Mouse (Mus musculus): ENCODE data around the gene Tex264. TPM values are rescaled to one million over a fixed set of nuclear protein-coding genes. Genes with fewer than 3 reads are reported as not detected.
"Not testable (repeated sequence)": the region's sequence is repeated elsewhere in the genome, so short reads cannot be mapped to it uniquely, and the experiment has no call there.

Tex264 gene
- polyA plus RNA-seq, 1 experiment from 2014 or later: 26.4 TPM

DNA sequence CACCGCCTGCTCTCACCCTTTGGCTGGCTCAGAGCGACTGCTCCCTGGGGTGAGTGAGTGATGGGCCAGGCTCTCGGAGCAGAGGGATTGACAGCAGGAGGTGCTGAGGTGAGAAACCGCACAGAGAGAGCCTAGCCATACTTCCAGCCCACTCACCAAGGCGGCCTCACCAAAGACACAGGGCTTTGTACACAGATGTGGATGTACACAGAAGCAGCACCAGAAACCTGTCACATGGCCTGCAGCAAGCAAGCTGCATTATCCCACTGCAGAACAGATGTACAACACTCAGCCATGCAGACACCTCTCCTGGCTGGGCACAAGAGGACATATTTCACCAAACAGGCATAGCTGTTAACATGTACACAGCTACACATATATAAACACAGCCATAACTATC is 28.1 kb downstream of the Tex264 start:
- H3K27ac ChIP-seq (replicated peaks): 0 out of 2 replicates have a peak overlapping the region, but pooled peaks have one; percentile 49
- H3K4me1 ChIP-seq: peaks cover 72% of the 10 kb centered on the region
- H3K36me3 ChIP-seq: peaks cover 34% of the 10 kb centered on the region
- no peak overlapping the region for H3K4me3 ChIP-seq
- WGBS: 37% methylated on average over 5 of the region's 5 CpGs
- DNase-seq (ENCODE audit: low spot score): no peak
- peaks cover 37% of the 10 kb centered on the region for H3K27me3 ChIP-seq (ENCODE audit: low read depth, poor library complexity, severe bottlenecking)
- H3K9me3 ChIP-seq (replicated peaks): no peaks in the 10 kb centered on the region

DNA sequence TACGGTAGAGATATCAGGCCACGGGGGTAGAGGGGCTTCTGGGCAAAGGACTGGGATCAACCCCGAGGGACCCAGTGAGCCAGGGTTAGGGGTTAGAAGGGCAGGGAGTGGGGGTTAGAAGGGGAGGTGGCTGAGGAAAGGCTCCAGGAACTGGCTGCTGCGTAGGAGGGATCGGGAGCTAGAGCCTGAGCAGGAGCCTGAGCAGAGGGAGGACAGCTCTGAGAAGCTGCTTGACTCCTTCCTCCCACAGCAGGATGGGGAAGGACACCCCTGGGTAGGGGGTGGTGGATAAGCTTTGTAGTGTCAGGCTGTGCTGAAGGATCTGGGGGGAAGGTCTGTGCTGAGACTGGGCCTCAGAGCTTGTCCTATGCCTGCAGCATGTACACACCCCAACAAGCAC is 28.9 kb downstream of the Tex264 start:
- Histone ChIP-seq H3K4me3 (0 out of 2 replicates have a peak overlapping the region, but pooled peaks have one; percentile 59), H3K4me1 (peaks cover 72% of the 10 kb centered on the region), H3K27me3 (ENCODE audit: low read depth, poor library complexity, severe bottlenecking) (peaks cover 37% of the 10 kb centered on the region), H3K27ac (replicated peaks) (peak overlapping the region; percentile 49; the same call in 1 of the 2 replicates), H3K36me3 (peaks cover 26% of the 10 kb centered on the region), H3K9me3 (replicated peaks) (no peaks in the 10 kb centered on the region)
- peak; percentile 37 for DNase-seq (ENCODE audit: low spot score)
- WGBS: 29% methylated on average over 5 of the region's 5 CpGs

DNA sequence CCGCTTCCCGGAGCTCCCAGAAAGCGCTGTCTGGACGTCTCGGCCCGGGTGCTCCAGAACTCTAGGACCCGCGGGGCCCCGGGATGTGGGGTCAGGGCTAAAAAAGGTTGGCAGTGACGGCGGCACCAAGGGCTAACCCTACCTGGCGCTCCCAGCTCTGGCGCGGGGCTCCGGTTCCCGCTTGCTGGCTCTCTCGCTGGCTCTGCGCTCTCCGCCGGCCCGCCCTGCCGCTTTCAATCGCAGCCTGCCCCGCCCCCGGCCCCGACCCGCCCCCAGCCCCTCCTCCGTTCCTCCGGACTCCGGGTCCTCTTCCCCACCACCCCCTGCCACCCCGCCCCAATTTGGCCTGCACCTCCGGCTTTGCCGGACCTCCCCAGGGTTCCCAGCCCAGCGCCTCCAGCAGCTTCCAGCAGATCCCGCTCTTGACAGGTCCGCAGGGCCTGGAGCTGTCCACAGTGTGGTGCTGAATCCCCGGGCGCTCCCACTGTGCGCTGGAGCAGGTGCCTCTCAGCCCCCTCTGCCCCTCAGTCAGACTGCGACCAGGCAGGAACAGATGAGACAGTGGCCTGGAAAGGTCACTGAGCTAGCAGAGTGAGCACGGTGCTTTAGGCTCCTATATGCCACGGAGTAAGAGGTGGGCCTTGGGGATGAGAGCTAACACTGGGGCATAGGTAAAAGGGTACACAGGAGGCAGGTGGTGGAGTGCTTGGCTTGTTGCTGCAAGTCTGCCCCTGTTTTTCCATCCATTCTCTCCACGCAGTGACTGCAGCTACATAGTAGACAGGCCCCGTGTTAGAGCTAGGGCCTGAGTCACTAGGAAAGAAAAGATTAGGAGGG is 29.6 kb downstream of the Tex264 start, which contains the start of gene Grm2:
Gene Grm2, minus strand, starts transcription at position 199 of the 837 bp plus-strand sequence.
- Histone ChIP-seq H3K36me3 (peaks cover 20% of the 10 kb centered on the region), H3K4me3 (peak within 1 kb of the TSS; percentile 59), H3K27me3 (ENCODE audit: low read depth, poor library complexity, severe bottlenecking) (peaks cover 37% of the 10 kb centered on the region), H3K4me1 (peaks cover 68% of the 10 kb centered on the region), H3K9me3 (replicated peaks) (no peaks in the 10 kb centered on the region), H3K27ac (replicated peaks) (peak within 1 kb of the TSS; percentile 69)
- WGBS: 1% methylated on average over 44 of the region's 44 CpGs
- DNase-seq (ENCODE audit: low spot score): peak; percentile 85

DNA sequence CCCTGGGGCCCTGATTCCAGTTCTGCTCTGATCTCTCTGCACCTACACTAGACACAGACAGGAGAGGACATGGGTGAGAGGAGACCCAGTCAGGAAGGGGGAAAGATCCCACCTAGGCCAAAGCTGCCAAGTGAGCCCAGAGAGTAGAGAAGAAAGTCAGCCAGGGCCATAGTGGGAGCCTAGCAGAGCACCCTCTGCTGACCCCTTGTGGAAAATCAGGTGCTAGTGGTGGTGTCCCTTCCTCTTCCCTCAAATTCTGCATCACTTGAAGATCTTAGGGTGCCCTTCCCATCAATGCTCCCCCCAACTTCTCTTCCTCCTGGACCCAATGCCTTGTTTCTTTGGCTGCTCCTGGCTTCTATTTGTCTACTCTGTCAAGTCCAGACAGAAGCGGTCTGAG is 33.0 kb downstream of the Tex264 start:
- H3K4me3 ChIP-seq: no peak overlapping the region
- H3K36me3 ChIP-seq: 0 out of 2 replicates have a peak, but pooled peaks cover 1% of the 10 kb centered on the region
- WGBS: 70% methylated on average over 1 of the region's 1 CpGs
- H3K27ac ChIP-seq (replicated peaks): no peak overlapping the region
- peaks cover 37% of the 10 kb centered on the region for H3K27me3 ChIP-seq (ENCODE audit: low read depth, poor library complexity, severe bottlenecking)
- H3K4me1 ChIP-seq: peaks cover 34% of the 10 kb centered on the region
- no peaks in the 10 kb centered on the region for H3K9me3 ChIP-seq (replicated peaks)
- DNase-seq (ENCODE audit: low spot score): no peak

DNA sequence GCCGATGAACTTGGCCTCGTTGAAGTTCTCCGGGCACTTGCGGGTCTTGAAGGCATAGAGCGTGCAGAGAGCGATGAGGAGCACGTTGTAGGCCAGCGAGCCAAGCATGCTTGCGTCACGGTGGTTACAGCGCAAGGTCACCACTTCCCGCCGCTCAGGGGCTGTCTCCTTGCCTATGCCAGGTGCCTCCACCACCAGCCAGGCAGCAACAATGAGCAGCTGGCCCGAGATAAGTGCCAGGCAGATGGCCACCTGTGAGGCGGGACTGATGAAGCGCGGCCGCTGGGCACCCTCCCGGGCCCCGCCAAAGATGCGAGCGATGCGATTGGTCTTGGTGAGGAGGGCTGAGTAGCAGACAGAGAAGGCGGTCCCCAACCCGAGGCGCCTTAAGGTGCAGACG is 38.5 kb downstream of the Tex264 start:
- WGBS: 72% methylated on average over 27 of the region's 27 CpGs
- DNase-seq (ENCODE audit: low spot score): no peak

DNA sequence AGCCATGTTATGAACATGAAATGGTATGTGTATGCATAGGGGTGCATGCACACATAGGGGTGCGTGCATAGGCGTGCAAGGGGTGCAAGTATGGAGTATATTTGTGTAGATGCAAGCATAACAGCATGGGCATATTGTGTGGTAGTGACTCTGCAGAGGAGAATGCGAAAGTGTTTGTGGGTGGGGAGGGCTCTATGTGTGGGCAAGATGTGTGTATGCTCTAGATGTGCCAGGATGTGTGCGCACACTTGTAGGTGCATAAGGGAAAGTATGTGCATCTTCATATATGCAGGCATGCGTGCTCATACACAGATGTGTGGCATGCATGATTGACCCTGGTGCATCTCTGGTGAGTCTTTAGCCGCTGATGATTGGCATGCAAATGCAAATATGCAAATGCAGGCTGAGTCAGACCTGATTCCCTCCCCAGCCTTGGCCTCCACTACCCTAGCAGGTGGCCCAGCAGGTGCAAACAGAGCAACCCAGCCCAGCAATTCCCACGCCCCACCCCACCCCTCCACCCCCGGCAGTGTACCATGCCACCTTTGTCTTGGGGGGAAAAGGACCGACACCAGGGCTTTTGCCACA is 39.9 kb downstream of the Tex264 start:
- Histone ChIP-seq H3K27me3 (ENCODE audit: low read depth, poor library complexity, severe bottlenecking) (no peaks in the 10 kb centered on the region; the same call in 1 of the 2 replicates), H3K36me3 (peaks cover 10% of the 10 kb centered on the region; the same call in 1 of the 2 replicates), H3K27ac (replicated peaks) (no peak overlapping the region), H3K4me1 (peaks cover 7% of the 10 kb centered on the region), H3K4me3 (no peak overlapping the region), H3K9me3 (replicated peaks) (no peaks in the 10 kb centered on the region)
- DNase-seq (ENCODE audit: low spot score): no peak
- WGBS: 89% methylated on average over 9 of the region's 9 CpGs

More for the DNA sequence above, 38.5 kb downstream of the Tex264 start:
- Histone ChIP-seq H3K9me3 (replicated peaks) (no peaks in the 10 kb centered on the region), H3K27ac (replicated peaks) (no peak overlapping the region), H3K27me3 (ENCODE audit: low read depth, poor library complexity, severe bottlenecking) (no peaks in the 10 kb centered on the region; the same call in 1 of the 2 replicates), H3K4me1 (no peaks in the 10 kb centered on the region), H3K4me3 (no peak overlapping the region), H3K36me3 (peaks cover 10% of the 10 kb centered on the region; the same call in 1 of the 2 replicates)

DNA sequence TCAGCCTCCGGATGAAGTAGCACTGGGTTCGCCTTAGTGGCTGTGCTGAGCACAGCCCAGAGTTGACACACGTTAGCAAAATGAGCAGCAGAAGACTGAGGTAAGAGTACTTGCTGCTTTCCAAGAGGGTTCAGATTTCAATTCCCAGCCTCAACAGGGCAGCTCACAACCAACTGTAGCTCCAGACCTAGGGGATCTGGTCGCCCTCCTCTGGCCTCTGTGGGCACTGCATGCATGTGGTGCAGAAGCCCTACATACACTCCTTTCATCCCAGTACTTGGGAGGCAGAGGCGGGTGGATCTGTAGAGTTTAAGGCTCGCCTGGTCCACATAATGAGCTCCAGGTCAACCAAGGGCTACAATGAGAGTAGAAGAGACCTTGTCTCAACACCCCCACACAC is 41.9 kb downstream of the Tex264 start:
- no peak for DNase-seq (ENCODE audit: low spot score)
- H3K4me1 ChIP-seq: peaks cover 7% of the 10 kb centered on the region
- H3K27me3 ChIP-seq (ENCODE audit: low read depth, poor library complexity, severe bottlenecking): no peaks in the 10 kb centered on the region; the same call in 1 of the 2 replicates
- H3K36me3 ChIP-seq: peaks cover 10% of the 10 kb centered on the region; the same call in 1 of the 2 replicates
- WGBS: 80% methylated on average over 6 of the region's 6 CpGs
- H3K9me3 ChIP-seq (replicated peaks): no peaks in the 10 kb centered on the region
- H3K4me3 ChIP-seq: no peak overlapping the region
- H3K27ac ChIP-seq (replicated peaks): no peak overlapping the region

DNA sequence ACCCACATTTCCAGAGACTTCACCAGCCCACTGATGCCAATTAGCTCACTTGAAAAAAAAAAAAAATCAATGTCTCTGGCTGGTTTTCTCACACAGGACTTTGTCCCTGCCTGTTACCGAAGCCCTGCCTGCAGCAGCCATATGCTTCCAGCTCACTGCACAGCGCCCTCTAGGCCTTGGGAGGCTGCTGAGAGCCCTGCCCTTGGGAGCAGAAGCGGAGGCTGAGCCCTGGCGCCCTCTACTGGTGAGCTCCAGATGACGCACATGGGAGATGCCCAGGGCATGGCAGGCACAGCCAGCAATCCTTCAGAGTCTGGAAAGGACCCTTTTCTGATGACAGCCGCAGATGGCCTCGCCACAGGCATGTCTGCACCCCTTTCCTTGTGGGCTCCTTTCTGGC is 42.6 kb downstream of the Tex264 start:
- WGBS: 29% methylated on average over 7 of the region's 7 CpGs
- H3K9me3 ChIP-seq (replicated peaks): no peaks in the 10 kb centered on the region
- H3K4me3 ChIP-seq: no peak overlapping the region
- H3K36me3 ChIP-seq: peaks cover 10% of the 10 kb centered on the region; the same call in 1 of the 2 replicates
- H3K27ac ChIP-seq (replicated peaks): no peak overlapping the region
- peaks cover 7% of the 10 kb centered on the region for H3K4me1 ChIP-seq
- DNase-seq (ENCODE audit: low spot score): peak; percentile 82
- H3K27me3 ChIP-seq (ENCODE audit: low read depth, poor library complexity, severe bottlenecking): no peaks in the 10 kb centered on the region; the same call in 1 of the 2 replicates

DNA sequence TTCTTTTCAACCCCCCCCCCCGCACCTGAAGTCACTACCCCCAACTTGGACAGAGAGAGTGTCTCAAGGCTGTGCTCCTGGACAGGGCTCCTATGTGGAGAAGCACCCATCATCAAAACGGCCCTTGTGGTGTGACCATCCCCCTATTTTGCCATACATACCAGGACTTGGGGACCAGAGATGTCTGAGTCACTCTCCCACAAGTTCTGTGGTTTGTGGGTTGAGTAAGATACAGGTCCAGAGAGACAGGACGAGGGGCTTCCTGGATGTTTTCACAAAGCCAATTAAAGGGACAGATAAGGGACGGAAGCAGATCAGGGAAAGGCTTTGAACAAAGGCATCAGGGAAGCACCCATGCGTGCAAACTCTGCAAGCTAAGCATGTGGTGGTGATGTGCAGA is 44.4 kb downstream of the Tex264 start:
- Histone ChIP-seq H3K36me3 (0 out of 2 replicates have a peak, but pooled peaks cover 3% of the 10 kb centered on the region), H3K27me3 (ENCODE audit: low read depth, poor library complexity, severe bottlenecking) (no peaks in the 10 kb centered on the region), H3K4me3 (no peak overlapping the region), H3K27ac (replicated peaks) (no peak overlapping the region), H3K9me3 (replicated peaks) (no peaks in the 10 kb centered on the region), H3K4me1 (peaks cover 7% of the 10 kb centered on the region)
- WGBS: 49% methylated on average over 5 of the region's 5 CpGs
- DNase-seq (ENCODE audit: low spot score): no peak

DNA sequence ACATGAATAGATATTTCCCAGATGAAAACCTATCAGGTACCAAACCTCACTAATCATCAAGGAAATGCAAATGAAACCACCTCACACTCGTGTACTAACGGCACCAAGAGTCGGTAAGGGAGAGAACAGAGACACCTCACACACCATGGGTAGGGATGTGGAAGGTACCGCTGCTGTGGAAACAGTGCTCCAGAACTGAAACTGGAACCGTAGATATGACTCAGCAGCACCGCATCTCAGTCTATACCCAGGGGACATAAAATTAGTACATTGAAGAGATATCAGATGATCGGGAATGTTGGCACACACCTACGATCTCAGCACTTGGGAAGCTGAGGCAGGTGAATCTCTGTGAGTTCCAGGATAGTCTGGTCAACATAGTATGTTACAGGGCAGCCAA is 47.6 kb downstream of the Tex264 start:
- Histone ChIP-seq H3K27ac (replicated peaks) (no peak overlapping the region), H3K4me3 (no peak overlapping the region), H3K4me1 (peaks cover 7% of the 10 kb centered on the region), H3K27me3 (ENCODE audit: low read depth, poor library complexity, severe bottlenecking) (no peaks in the 10 kb centered on the region), H3K36me3 (no peaks in the 10 kb centered on the region), H3K9me3 (replicated peaks) (no peaks in the 10 kb centered on the region)
- WGBS: 93% methylated on average over 8 of the region's 8 CpGs
- DNase-seq (ENCODE audit: low spot score): no peak

DNA sequence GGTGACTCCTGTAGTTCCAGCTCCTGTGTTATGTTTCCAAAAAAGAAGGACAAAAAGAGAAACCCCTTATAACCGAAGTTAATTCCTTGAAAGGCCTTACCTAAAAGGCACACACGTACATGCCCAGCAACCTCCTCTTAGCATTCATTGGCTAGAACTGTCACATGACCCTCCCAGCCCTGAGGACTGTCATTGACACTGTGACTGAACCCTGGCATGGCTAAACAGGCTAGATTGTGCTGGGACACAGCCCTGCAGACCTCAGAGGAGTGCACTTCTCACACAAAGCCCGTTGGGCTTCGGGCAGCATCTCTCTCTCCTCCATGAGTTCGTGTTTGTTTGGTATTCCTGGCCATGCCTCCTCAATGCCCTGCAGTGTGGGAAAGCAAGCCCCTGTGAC is 53.5 kb downstream of the Tex264 start:
- Histone ChIP-seq H3K4me1 (no peaks in the 10 kb centered on the region), H3K36me3 (no peaks in the 10 kb centered on the region), H3K27me3 (ENCODE audit: low read depth, poor library complexity, severe bottlenecking) (no peaks in the 10 kb centered on the region), H3K4me3 (no peak overlapping the region), H3K9me3 (replicated peaks) (no peaks in the 10 kb centered on the region), H3K27ac (replicated peaks) (no peak overlapping the region)
- no peak for DNase-seq (ENCODE audit: low spot score)
- 77% methylated on average over 5 of the region's 5 CpGs for WGBS

DNA sequence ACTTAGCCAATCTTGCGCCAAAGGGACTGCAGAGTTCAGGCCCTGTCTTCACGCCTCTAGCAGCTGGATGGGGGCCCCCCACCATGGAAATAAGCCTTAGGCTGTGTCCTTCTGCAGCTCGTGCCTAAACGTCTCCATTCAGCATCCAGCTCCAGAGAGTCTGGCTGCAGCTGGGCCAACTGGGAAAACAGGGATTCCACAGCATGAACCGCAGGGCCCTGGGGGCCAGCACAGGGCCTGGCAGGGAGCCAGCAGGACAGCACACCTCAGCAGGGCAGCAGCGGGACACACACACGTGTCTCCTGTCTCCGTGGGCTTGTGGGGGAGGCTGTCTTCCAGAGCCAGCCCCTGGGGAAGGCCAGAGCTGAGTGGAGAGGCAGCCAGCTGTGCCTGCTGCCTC is 57.9 kb downstream of the Tex264 start:
- not testable (repeated sequence) for H3K27me3 ChIP-seq (ENCODE audit: low read depth, poor library complexity, severe bottlenecking); DNase-seq (ENCODE audit: low spot score); H3K4me3 ChIP-seq; H3K36me3 ChIP-seq; H3K9me3 ChIP-seq (replicated peaks); H3K4me1 ChIP-seq; H3K27ac ChIP-seq (replicated peaks)
- WGBS: 33% methylated on average over 8 of the region's 8 CpGs

DNA sequence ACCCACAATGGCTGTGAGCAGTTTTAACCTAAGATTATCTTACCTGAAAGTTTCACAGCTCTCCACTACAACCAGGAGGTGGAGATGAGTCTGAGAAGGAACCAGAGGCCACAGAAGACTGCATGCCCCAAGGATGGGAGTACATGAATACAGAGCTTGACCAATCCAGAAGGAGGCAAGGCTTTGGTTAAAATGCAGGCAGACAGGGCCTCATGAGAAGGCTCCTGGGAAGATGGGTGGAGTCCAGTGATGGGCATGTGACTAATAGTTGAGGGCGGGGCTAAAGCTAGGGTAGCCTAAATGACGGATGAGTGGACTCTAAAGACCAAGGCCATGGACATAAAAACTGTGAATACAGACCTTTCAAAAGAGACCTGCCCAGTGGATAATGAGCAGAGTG is 59.4 kb downstream of the Tex264 start, which contains the start of gene Iqcf6:
Gene Iqcf6, plus strand, starts transcription at position 301 of the 400 bp plus-strand sequence.
- 80% methylated on average over 2 of the region's 2 CpGs for WGBS
- DNase-seq (ENCODE audit: low spot score): no peak
- Histone ChIP-seq H3K4me1 (no peaks in the 10 kb centered on the region), H3K4me3 (no peak within 1 kb of the TSS), H3K36me3 (no peaks in the 10 kb centered on the region), H3K9me3 (replicated peaks) (no peaks in the 10 kb centered on the region), H3K27me3 (ENCODE audit: low read depth, poor library complexity, severe bottlenecking) (no peaks in the 10 kb centered on the region), H3K27ac (replicated peaks) (no peak within 1 kb of the TSS)

Data from midbrain, embryonic 10.5 days (tissue).